ENCODE assay signal across 9 mouse cellular contexts in genomic region chr6:54039357-54039804, GRCm38 (mm10). TPM values are rescaled to one million over a fixed set of nuclear protein-coding genes. Genes with fewer than 3 reads are reported as not detected.
A peak's percentile ranks its signal among the peaks of the same experiment; 100 is the strongest.
DNase-seq lines count a peak whose midpoint lies in the region; ATAC-seq and TF ChIP-seq lines count a peak whose summit lies in the region.
"Had no signal": no experiment of that assay in that cellular context is flagged by ENCODE, and none has a peak within 500 bp of the region (broad histone marks: within the 10 kb centered on the region; RNA-seq: fewer than 3 reads in every experiment).

TSS of gene Chn2 (plus strand) at chr6:54039554.

- intact Hi-C loops in heart, postnatal 10 days (cut with DNase I) = loop anchor here (5.0 kb wide), 1 partner anchor 257 kb away; no protein-coding TSS in a partner anchor

- peak within 1 kb of the TSS; percentile 88 for H3K4me2 ChIP-seq in forebrain, embryonic 13.5 days
- H3K4me2 ChIP-seq in liver, embryonic 16.5 days (ENCODE audit: low read depth, low read length) = peak within 1 kb of the TSS; percentile 68
- H3K4me2 ChIP-seq in neural tube, embryonic 12.5 days (replicated peaks) = peak within 1 kb of the TSS; percentile 91

- H3K9ac ChIP-seq in forebrain, embryonic 13.5 days = peak within 1 kb of the TSS; percentile 96
- H3K9ac ChIP-seq in liver, embryonic 16.5 days (ENCODE audit: low read depth, low read length) = peak within 1 kb of the TSS; percentile 57
- peak within 1 kb of the TSS; percentile 76 for H3K9ac ChIP-seq in neural tube, embryonic 12.5 days

- no peaks in the 10 kb centered on the region for H3K36me3 ChIP-seq in forebrain, embryonic 13.5 days (ENCODE audit: poor library complexity, severe bottlenecking)
- no peaks in the 10 kb centered on the region for H3K36me3 ChIP-seq in liver, embryonic 16.5 days (ENCODE audit: control insufficient read depth, insufficient read depth)
- H3K36me3 ChIP-seq in neural tube, embryonic 12.5 days = no peaks in the 10 kb centered on the region
- H3K36me3 ChIP-seq: G1E had no signal

- H3K27me3 ChIP-seq in forebrain, embryonic 13.5 days = peaks cover 3% of the 10 kb centered on the region; the same call in 1 of the 2 replicates
- peaks cover 28% of the 10 kb centered on the region for H3K27me3 ChIP-seq in liver, embryonic 16.5 days (ENCODE audit: control insufficient read depth, insufficient read depth, low read depth, low read length)
- H3K27me3 ChIP-seq in neural tube, embryonic 12.5 days (replicated peaks) = peaks cover 19% of the 10 kb centered on the region; the same call in 1 of the 2 replicates

- peak; percentile 62 for DNase-seq in CD4-positive helper T cell, adult 2 months (ENCODE audit: low read depth, low spot score)
- peak; percentile 60 to 69 for DNase-seq in heart, postnatal 10 days
- DNase-seq in kidney, postnatal 25 days = peak; percentile 72 to 87
- DNase-seq in thymus, postnatal 10 days (ENCODE audit: low spot score in 2 of 2) = peak; percentile 11 to 33

- TF ChIP-seq POLR2A in bone marrow macrophage, adult 2 months (IDR thresholded peaks at IDR 0.05; ENCODE audit: borderline replicate concordance, low read depth, low read length) = no peak

- TF ChIP-seq CTCF in bone marrow macrophage, adult 2 months (IDR thresholded peaks at IDR 0.05; ENCODE audit: low read depth, low read length) = no peak

- peak within 1 kb of the TSS; percentile 65 for H3K4me3 ChIP-seq in bone marrow macrophage, adult 2 months (ENCODE audit: insufficient read depth, low read length)
- H3K4me3 ChIP-seq in forebrain, embryonic 13.5 days = peak within 1 kb of the TSS; percentile 75
- peak within 1 kb of the TSS; percentile 64 for H3K4me3 ChIP-seq in liver, embryonic 16.5 days (ENCODE audit: low read depth, low read length)
- peak within 1 kb of the TSS; percentile 64 for H3K4me3 ChIP-seq in neural tube, embryonic 12.5 days

- peaks cover 7% of the 10 kb centered on the region for H3K4me1 ChIP-seq in bone marrow macrophage, adult 2 months (ENCODE audit: control insufficient read depth, insufficient read depth, low read length)
- H3K4me1 ChIP-seq in forebrain, embryonic 13.5 days = peaks cover 45% of the 10 kb centered on the region
- H3K4me1 ChIP-seq in liver, embryonic 16.5 days (ENCODE audit: control insufficient read depth, low read depth, low read length) = peaks cover 5% of the 10 kb centered on the region
- H3K4me1 ChIP-seq in neural tube, embryonic 12.5 days = peaks cover 18% of the 10 kb centered on the region; the same call in 1 of the 2 replicates

- H3K9me3 ChIP-seq in forebrain, embryonic 13.5 days (replicated peaks) = no peaks in the 10 kb centered on the region
- H3K9me3 ChIP-seq in liver, embryonic 16.5 days (replicated peaks; ENCODE audit: control insufficient read depth, low read length) = no peaks in the 10 kb centered on the region
- no peaks in the 10 kb centered on the region for H3K9me3 ChIP-seq in neural tube, embryonic 12.5 days

- WGBS in forebrain, embryonic 13.5 days = under 1% methylated on average over 37 of the region's 43 CpGs
- WGBS in liver, embryonic 16.5 days (ENCODE audit: insufficient replicate concordance) = under 1% methylated on average over 31 of the region's 43 CpGs
- WGBS in neural tube, embryonic 12.5 days = under 1% methylated on average over 43 of the region's 43 CpGs

- ATAC-seq in forebrain, embryonic 13.5 days = peak; percentile 84
- ATAC-seq in liver, embryonic 16.5 days (ENCODE audit: low read depth) = peak; percentile 51
- ATAC-seq in neural tube, embryonic 12.5 days (ENCODE audit: low FRiP score, low read depth) = peak; percentile 87

- H3K27ac ChIP-seq in bone marrow macrophage, adult 2 months (ENCODE audit: insufficient read depth, low read depth, low read length) = no peak within 1 kb of the TSS
- H3K27ac ChIP-seq in forebrain, embryonic 13.5 days = peak within 1 kb of the TSS; percentile 99
- peak within 1 kb of the TSS; percentile 19; the same call in 1 of the 2 replicates for H3K27ac ChIP-seq in liver, embryonic 16.5 days (ENCODE audit: low read length)
- H3K27ac ChIP-seq in neural tube, embryonic 12.5 days = peak within 1 kb of the TSS; percentile 86

RNA-seq across cellular contexts. Expression of gene Chn2, which starts in this region (rescaled TPM):
- polyA plus RNA-seq in bone marrow macrophage, adult 2 months (2012; ENCODE audit: insufficient read depth, insufficient read length, missing spikeins) = 8.0 and 9.5 TPM in 2 replicates
- polyA plus RNA-seq in forebrain, embryonic 13.5 days (2015; fragmentation: Nextera tagmentation; extraction: Ambion mirVana) = 31.9 and 35.2 TPM in 2 replicates
- 1 to 10 TPM; 5.2 to 6.0 TPM for total RNA-seq in heart, postnatal 10 days (2021)
- 3.9 and 4.2 TPM in 2 replicates for polyA plus RNA-seq in liver, embryonic 16.5 days (2015; fragmentation: Nextera tagmentation; extraction: Ambion mirVana)
- polyA plus RNA-seq in neural tube, embryonic 12.5 days (2016; fragmentation: Nextera tagmentation; extraction: Ambion mirVana) = 18.9 and 24.3 TPM in 2 replicates
- polyA plus RNA-seq: G1E had no signal

Comparison
In these comparisons a context has a peak if more than half of its experiments do, and no peak if none do; other contexts are left out.
1. DNase-seq: peak in every context shown above with its lines; median percentile 80 in kidney, postnatal 25 days; 64 in heart, postnatal 10 days; 62 in CD4-positive helper T cell, adult 2 months; 22 in thymus, postnatal 10 days.